Mouse (Mus musculus) intestine, embryonic 15.5 days (tissue): Measurements from ENCODE around the gene Tacc2. TPM values are rescaled to one million over a fixed set of nuclear protein-coding genes. Genes with fewer than 3 reads are reported as not detected.

ENCODE experiments used
- ATAC-seq: fragments of 200-750 bp; cut with Nextera tagmentation; 2 replicates; pipeline ENCODE4 v1.8.0; 2017; ENCODE audit warnings: moderate TSS enrichment, moderate library complexity
- H3K27ac ChIP-seq: fragments of 300-500 bp; sonication (generic); 2 replicates; pipeline ENCODE4 v1.5.1; 2015; ENCODE audit warnings: mild to moderate bottlenecking, inconsistent platforms
- H3K27me3 ChIP-seq: fragments of 300-500 bp; sonication (generic); replicated peaks from 2 replicates; pipeline ENCODE4 v1.6.1; 2015; ENCODE audit warnings: inconsistent platforms
- H3K36me3 ChIP-seq: fragments of 300-500 bp; sonication (generic); 2 replicates; pipeline ENCODE4 v1.6.1; 2015; ENCODE audit warnings: inconsistent platforms
- H3K4me1 ChIP-seq: fragments of 300-500 bp; sonication (generic); replicated peaks from 2 replicates; pipeline ENCODE4 v1.6.1; 2015; ENCODE audit warnings: inconsistent platforms
- H3K4me2 ChIP-seq: fragments of 300-500 bp; sonication (generic); replicated peaks from 2 replicates; pipeline ENCODE4 v1.6.1; 2015; ENCODE audit warnings: mild to moderate bottlenecking, inconsistent platforms
- H3K4me3 ChIP-seq: fragments of 300-500 bp; sonication (generic); replicated peaks from 2 replicates; pipeline ENCODE4 v1.5.1; 2015; ENCODE audit warnings: inconsistent platforms
- H3K9ac ChIP-seq: fragments of 300-500 bp; sonication (generic); 2 replicates; pipeline ENCODE4 v1.6.1; 2015; ENCODE audit warnings: inconsistent platforms
- H3K9me3 ChIP-seq: fragments of 300-500 bp; sonication (generic); 2 replicates; pipeline ENCODE4 v1.6.1; 2016; ENCODE audit warnings: inconsistent platforms
- WGBS: fragments of 180-500 bp; shearing (Covaris S2); methylation state at CpG from one replicate; pipeline ENCODE4 v1.1.7; 2015; 5-methylcytosine and 5-hydroxymethylcytosine counted together
- polyA plus RNA-seq: library from polyadenylated mRNA; unstranded; fragments of >200 nt; fragmentation: Nextera tagmentation; extraction: Ambion mirVana; gene quantifications from 2 replicates; pipeline ENCODE4 v1.2.1, GENCODE M21; 2015

Tacc2 gene
- polyA plus RNA-seq, 1 experiment from 2014 or later = 27.8 TPM

- Histone ChIP-seq H3K4me1 (peaks cover 6% of the 10 kb centered on the region; the same call in 1 of the 2 replicates), H3K9me3 (no peaks in the 10 kb centered on the region), H3K27me3 (no peaks in the 10 kb centered on the region), H3K27ac (no peak overlapping the region), H3K36me3 (no peaks in the 10 kb centered on the region), H3K9ac (no peak overlapping the region), H3K4me2 (no peak overlapping the region), H3K4me3 (no peak overlapping the region)
- no peak for ATAC-seq
- WGBS = 84% methylated on average over 5 of the region's 5 CpGs
Observed at GRCm38 (mm10) chr7:130804991-130805390, 227.8 kb downstream of the Tacc2 start.

GRCm38 (mm10) chr7:130807749-130808148 is 230.5 kb downstream of the Tacc2 start:
- no peak overlapping the region for H3K27ac ChIP-seq
- no peaks in the 10 kb centered on the region for H3K9me3 ChIP-seq
- peaks cover 6% of the 10 kb centered on the region; the same call in 1 of the 2 replicates for H3K4me1 ChIP-seq
- no peaks in the 10 kb centered on the region for H3K36me3 ChIP-seq
- H3K27me3 ChIP-seq = no peaks in the 10 kb centered on the region
- H3K4me2 ChIP-seq = no peak overlapping the region
- H3K9ac ChIP-seq = no peak overlapping the region
- peak; percentile 77 for ATAC-seq
- 51% methylated on average over 8 of the region's 8 CpGs for WGBS
- H3K4me3 ChIP-seq = no peak overlapping the region

GRCm38 (mm10) chr7:130808694-130809093 is 231.5 kb downstream of the Tacc2 start:
- no peak for ATAC-seq
- Histone ChIP-seq H3K27me3 (no peaks in the 10 kb centered on the region), H3K9ac (no peak overlapping the region), H3K4me3 (no peak overlapping the region), H3K36me3 (no peaks in the 10 kb centered on the region), H3K4me2 (no peak overlapping the region), H3K9me3 (no peaks in the 10 kb centered on the region), H3K4me1 (peaks cover 6% of the 10 kb centered on the region; the same call in 1 of the 2 replicates), H3K27ac (no peak overlapping the region)
- 22% methylated on average over 6 of the region's 6 CpGs for WGBS

GRCm38 (mm10) chr7:130810238-130810637 is 233.0 kb downstream of the Tacc2 start:
- Histone ChIP-seq H3K9ac (no peak overlapping the region), H3K9me3 (no peaks in the 10 kb centered on the region), H3K27ac (no peak overlapping the region), H3K27me3 (no peaks in the 10 kb centered on the region), H3K4me1 (peaks cover 6% of the 10 kb centered on the region; the same call in 1 of the 2 replicates), H3K4me3 (no peak overlapping the region), H3K36me3 (no peaks in the 10 kb centered on the region), H3K4me2 (no peak overlapping the region)
- ATAC-seq = no peak
- 79% methylated on average over 4 of the region's 4 CpGs for WGBS

- peak; percentile 34; the same call in 1 of the 2 replicates for ATAC-seq
- Histone ChIP-seq H3K4me2 (0 out of 2 replicates have a peak overlapping the region, but pooled peaks have one; percentile 14), H3K9me3 (no peaks in the 10 kb centered on the region), H3K27me3 (no peaks in the 10 kb centered on the region), H3K4me1 (peaks cover 6% of the 10 kb centered on the region; the same call in 1 of the 2 replicates), H3K9ac (no peak overlapping the region), H3K4me3 (no peak overlapping the region), H3K36me3 (no peaks in the 10 kb centered on the region), H3K27ac (no peak overlapping the region)
- 38% methylated on average over 16 of the region's 16 CpGs for WGBS
Observed at GRCm38 (mm10) chr7:130812407-130812806, 235.2 kb downstream of the Tacc2 start.

Other genes with a start within 250 kb of the Tacc2 start
- 53.9 and 57.5 TPM in 2 replicates for gene Ate1, start 57.1 kb upstream of the Tacc2 start, polyA plus RNA-seq
- 138 and 146 TPM in 2 replicates for gene Nsmce4a, start 4.3 kb upstream of the Tacc2 start, polyA plus RNA-seq
- 0.05 and 0.06 TPM in 2 replicates for gene Btbd16, start 196.6 kb downstream of the Tacc2 start, polyA plus RNA-seq